Comparison of ENCODE assay signal across 12 mouse cellular contexts in genomic region chr12:86769819-86770218, GRCm38 (mm10). TPM values are rescaled to one million over a fixed set of nuclear protein-coding genes. Genes with fewer than 3 reads are reported as not detected.
A peak's percentile ranks its signal among the peaks of the same experiment; 100 is the strongest.
DNase-seq lines count a peak whose midpoint lies in the region; ATAC-seq and TF ChIP-seq lines count a peak whose summit lies in the region.
"Had no signal": no experiment of that assay in that cellular context is flagged by ENCODE, and none has a peak within 500 bp of the region (broad histone marks: within the 10 kb centered on the region; RNA-seq: fewer than 3 reads in every experiment).

No protein-coding gene starts in this region.

- ATAC-seq in heart, embryonic 13.5 days (ENCODE audit: extremely low read depth, insufficient number of reproducible peaks, low FRiP score, low TSS enrichment): no peak
- no peak for ATAC-seq in forebrain, embryonic 14.5 days
- ATAC-seq in midbrain, postnatal 0 days (ENCODE audit: low FRiP score): no peak

- no peak for TF ChIP-seq CTCF in liver, adult 2 months (IDR thresholded peaks at IDR 0.05; ENCODE audit: low read depth, low read length)
- no peak for TF ChIP-seq CTCF in midbrain, postnatal 0 days (IDR thresholded peaks at IDR 0.05)

- no peak for DNase-seq in heart, postnatal 10 days
- DNase-seq in liver, adult 2 months (ENCODE audit: extremely low read depth, low read depth, low spot score): no peak
- no peak for DNase-seq in liver
- DNase-seq in forebrain, embryonic 14.5 days (ENCODE audit: low spot score): no peak
- DNase-seq in midbrain, postnatal 0 days (ENCODE audit: low spot score): no peak
- no peak for DNase-seq in thymus, postnatal 36 days
- DNase-seq in retina, postnatal 1 day: no peak
- DNase-seq: liver, embryonic 13.5 days had no signal

- peaks cover 26% of the 10 kb centered on the region for H3K4me1 ChIP-seq in heart, embryonic 13.5 days
- peaks cover 3% of the 10 kb centered on the region; the same call in 1 of the 2 replicates for H3K4me1 ChIP-seq in liver, adult 2 months (ENCODE audit: control insufficient read depth, insufficient read depth, low read length)
- peaks cover 21% of the 10 kb centered on the region; the same call in 1 of the 2 replicates for H3K4me1 ChIP-seq in forebrain, embryonic 14.5 days (ENCODE audit: control insufficient read depth, insufficient read depth, low read length)
- H3K4me1 ChIP-seq in midbrain, postnatal 0 days (ENCODE audit: insufficient read depth, low read length): 0 out of 2 replicates have a peak, but pooled peaks cover 4% of the 10 kb centered on the region
- H3K4me1 ChIP-seq: liver, embryonic 13.5 days had no signal

- no peak overlapping the region for H3K9ac ChIP-seq in heart, embryonic 13.5 days
- no peak overlapping the region for H3K9ac ChIP-seq in liver, adult 2 months (ENCODE audit: low read depth, low read length)
- no peak overlapping the region for H3K9ac ChIP-seq in forebrain, embryonic 14.5 days (ENCODE audit: low read length)
- no peak overlapping the region for H3K9ac ChIP-seq in midbrain, postnatal 0 days (replicated peaks; ENCODE audit: low read length, poor library complexity, severe bottlenecking)
- H3K9ac ChIP-seq: liver, embryonic 13.5 days had no signal

- no peaks in the 10 kb centered on the region for H3K27me3 ChIP-seq in heart, embryonic 13.5 days (replicated peaks)
- no peaks in the 10 kb centered on the region for H3K27me3 ChIP-seq in liver, adult 2 months (ENCODE audit: control insufficient read depth, insufficient read depth, low read length)
- no peaks in the 10 kb centered on the region for H3K27me3 ChIP-seq in forebrain, embryonic 14.5 days (replicated peaks; ENCODE audit: control insufficient read depth, insufficient read depth, low read length)
- H3K27me3 ChIP-seq in midbrain, postnatal 0 days (ENCODE audit: insufficient read depth, low read length): no peaks in the 10 kb centered on the region
- H3K27me3 ChIP-seq: liver, embryonic 13.5 days; Patski had no signal

- no peak overlapping the region for H3K4me3 ChIP-seq in heart, embryonic 13.5 days
- no peak overlapping the region for H3K4me3 ChIP-seq in liver, adult 2 months (ENCODE audit: insufficient read depth, low read depth, low read length)
- no peak overlapping the region for H3K4me3 ChIP-seq in forebrain, embryonic 14.5 days (ENCODE audit: low read depth, low read length)
- no peak overlapping the region for H3K4me3 ChIP-seq in midbrain, postnatal 0 days (ENCODE audit: low read depth, low read length)
- H3K4me3 ChIP-seq: liver, embryonic 13.5 days had no signal

- no peaks in the 10 kb centered on the region for H3K36me3 ChIP-seq in heart, embryonic 13.5 days
- no peaks in the 10 kb centered on the region for H3K36me3 ChIP-seq in liver, adult 2 months (ENCODE audit: control insufficient read depth, insufficient read depth, low read length)
- H3K36me3 ChIP-seq in forebrain, embryonic 14.5 days (ENCODE audit: control insufficient read depth, insufficient read depth, low read length): no peaks in the 10 kb centered on the region
- H3K36me3 ChIP-seq in midbrain, postnatal 0 days (ENCODE audit: insufficient read depth, low read length): no peaks in the 10 kb centered on the region
- H3K36me3 ChIP-seq: liver, embryonic 13.5 days had no signal

- no peak overlapping the region for H3K4me2 ChIP-seq in heart, embryonic 13.5 days
- H3K4me2 ChIP-seq in forebrain, embryonic 14.5 days (ENCODE audit: low read length): no peak overlapping the region
- H3K4me2 ChIP-seq in midbrain, postnatal 0 days (ENCODE audit: low read depth, low read length, poor library complexity, severe bottlenecking): no peak overlapping the region
- H3K4me2 ChIP-seq: liver, embryonic 13.5 days had no signal

- TF ChIP-seq POLR2A in liver, adult 2 months (IDR thresholded peaks at IDR 0.05; ENCODE audit: extremely low read depth, insufficient read depth, low read length): no peak

- H3K9me3 ChIP-seq in heart, embryonic 13.5 days: no peaks in the 10 kb centered on the region
- no peaks in the 10 kb centered on the region for H3K9me3 ChIP-seq in forebrain, embryonic 14.5 days (replicated peaks; ENCODE audit: control insufficient read depth, low read length)
- no peaks in the 10 kb centered on the region for H3K9me3 ChIP-seq in midbrain, postnatal 0 days (ENCODE audit: low read length)
- H3K9me3 ChIP-seq: liver, embryonic 13.5 days had no signal

- peak overlapping the region; percentile 61 for H3K27ac ChIP-seq in heart, embryonic 13.5 days (replicated peaks)
- H3K27ac ChIP-seq in liver, adult 2 months (replicated peaks; ENCODE audit: insufficient read depth, low read depth, low read length): peak overlapping the region; percentile 37
- peak overlapping the region; percentile 62; the same call in 1 of the 2 replicates for H3K27ac ChIP-seq in forebrain, embryonic 14.5 days (ENCODE audit: low read depth, low read length)
- peak overlapping the region; percentile 26; the same call in 1 of the 2 replicates for H3K27ac ChIP-seq in midbrain, postnatal 0 days (ENCODE audit: low read depth, low read length)
- H3K27ac ChIP-seq: liver, embryonic 13.5 days had no signal

- H3K79me2 ChIP-seq in liver, adult 2 months (ENCODE audit: control insufficient read depth, insufficient read depth, low read length): no peaks in the 10 kb centered on the region

- intact Hi-C loops in heart, postnatal 10 days (cut with DNase I): loop anchor here (1.0 to 10.0 kb wide), 3 partner anchors 204 to 565 kb away; no protein-coding TSS in a partner anchor

RNA-seq across cellular contexts. Expression of gene Lrrc74a, which starts 35.6 kb away (rescaled TPM):
- not detected in 2 replicates for polyA plus RNA-seq in heart, embryonic 13.5 days (2015; fragmentation: Nextera tagmentation; extraction: Ambion mirVana)
- not detected for total RNA-seq in heart, postnatal 10 days (2021)
- not detected in 2 replicates for total RNA-seq in liver, adult 2 months (2014; rRNA removed)
- polyA plus RNA-seq in liver, adult 2 months (2012; rRNA removed): not detected in 2 replicates
- polyA plus RNA-seq in forebrain, embryonic 14.5 days (2014; fragmentation: Nextera tagmentation; extraction: Ambion mirVana): not detected in 2 replicates
- total RNA-seq in midbrain, postnatal 0 days (2014; rRNA removed): not detected in 2 replicates
- not detected in 2 replicates for polyA plus RNA-seq in midbrain, postnatal 0 days (2015; fragmentation: Nextera tagmentation; extraction: Ambion mirVana)
- total RNA-seq: heart, adult 8-10 months; layer of hippocampus, adult 8-10 months had no signal
- polyA plus RNA-seq: liver, embryonic 13.5 days; Patski had no signal

RNA-seq across cellular contexts. Expression of gene Angel1, which starts 43.6 kb away (rescaled TPM):
- 9.6 TPM in 2 replicates for polyA plus RNA-seq in heart, embryonic 13.5 days (2015; fragmentation: Nextera tagmentation; extraction: Ambion mirVana)
- 1 to 10 TPM; 4.8 to 5.6 TPM for total RNA-seq in heart, postnatal 10 days (2021)
- 1.1 and 1.7 TPM in 2 replicates for total RNA-seq in liver, adult 2 months (2014; rRNA removed)
- polyA plus RNA-seq in liver, adult 2 months (2012; rRNA removed): 4.1 and 5.2 TPM in 2 replicates
- polyA plus RNA-seq in forebrain, embryonic 14.5 days (2014; fragmentation: Nextera tagmentation; extraction: Ambion mirVana): 7.6 and 9.1 TPM in 2 replicates
- 6.3 and 12.4 TPM in 2 replicates for total RNA-seq in midbrain, postnatal 0 days (2014; rRNA removed)
- 8.6 and 9.3 TPM in 2 replicates for polyA plus RNA-seq in midbrain, postnatal 0 days (2015; fragmentation: Nextera tagmentation; extraction: Ambion mirVana)
